Mouse (Mus musculus) thymus, postnatal 14 days (tissue): ENCODE results near the gene Ucn2.
A peak's percentile ranks its signal among the peaks of the same experiment; 100 is the strongest.

ENCODE experiments used
- DNase-seq: peaks from one replicate; pipeline ENCODE4 v3.0.0; 2021

Gene Ucn2

GRCm38 (mm10) chr9:108992620-108993361, 7.0 kb downstream of the Ucn2 start:
- no peak for DNase-seq

- no peak for DNase-seq
These were observed 10.6 kb downstream of the Ucn2 start for GRCm38 (mm10) chr9:108996411-108996810.

GRCm38 (mm10) chr9:108998287-108999166, 12.7 kb downstream of the Ucn2 start:
- no peak for DNase-seq

- DNase-seq = no peak
These were observed 13.3 kb downstream of the Ucn2 start for GRCm38 (mm10) chr9:108999167-108999526.

- peak; percentile 70 for DNase-seq
These were observed 14.9 kb downstream of the Ucn2 start for GRCm38 (mm10) chr9:109000726-109001125.

- peak; percentile 59 for DNase-seq
These were observed 17.4 kb downstream of the Ucn2 start for GRCm38 (mm10) chr9:109003201-109003600.

- DNase-seq = no peak
These were observed 21.4 kb downstream of the Ucn2 start for GRCm38 (mm10) chr9:109007025-109007780.

- no peak for DNase-seq
These were observed 22.3 kb downstream of the Ucn2 start for GRCm38 (mm10) chr9:109008081-109008480.

- DNase-seq = no peak
These were observed 23.3 kb downstream of the Ucn2 start for GRCm38 (mm10) chr9:109008994-109009635.

- DNase-seq = no peak
These were observed 24.0 kb downstream of the Ucn2 start for GRCm38 (mm10) chr9:109009636-109010315.

GRCm38 (mm10) chr9:109010316-109010690, 24.5 kb downstream of the Ucn2 start:
- DNase-seq = no peak

GRCm38 (mm10) chr9:109015397-109015796, 29.6 kb downstream of the Ucn2 start:
- DNase-seq = no peak

GRCm38 (mm10) chr9:109016973-109017604, 31.3 kb downstream of the Ucn2 start:
- DNase-seq = no peak

GRCm38 (mm10) chr9:109021428-109021827, 35.6 kb downstream of the Ucn2 start:
- DNase-seq = no peak

- DNase-seq = no peak
These were observed 37.3 kb downstream of the Ucn2 start for GRCm38 (mm10) chr9:109022866-109023685.

GRCm38 (mm10) chr9:109027521-109027920, 41.7 kb downstream of the Ucn2 start:
- no peak for DNase-seq

- no peak for DNase-seq
These were observed 42.6 kb downstream of the Ucn2 start for GRCm38 (mm10) chr9:109028421-109028820.

GRCm38 (mm10) chr9:109028919-109029318, 43.1 kb downstream of the Ucn2 start:
- DNase-seq = no peak

- no peak for DNase-seq
These were observed 44.5 kb downstream of the Ucn2 start for GRCm38 (mm10) chr9:109030312-109030711.

- DNase-seq = no peak
These were observed 45.2 kb downstream of the Ucn2 start for GRCm38 (mm10) chr9:109031001-109031400.

- DNase-seq = no peak
These were observed 45.9 kb downstream of the Ucn2 start for GRCm38 (mm10) chr9:109031686-109032085.
